Mouse (Mus musculus): ENCODE measurements around the gene Vamp3.

The Vamp3 gene

GRCm38 (mm10) chr4:151057347-151058321 lies at the start of gene Vamp3:
Vamp3 (minus strand) TSS chr4:151057963.
- DNase-seq (ENCODE audit: low read depth): peak; percentile 98

- no peak for DNase-seq (ENCODE audit: low read depth)
These were observed 48.7 kb upstream of the Vamp3 start for GRCm38 (mm10) chr4:151106468-151106867.

GRCm38 (mm10) chr4:151105886-151106285 lies 48.1 kb upstream of the Vamp3 start:
- no peak for DNase-seq (ENCODE audit: low read depth)

- no peak for DNase-seq (ENCODE audit: low read depth)
These were observed 46.4 kb upstream of the Vamp3 start for GRCm38 (mm10) chr4:151104147-151104546.

GRCm38 (mm10) chr4:151103646-151104045 lies 45.9 kb upstream of the Vamp3 start:
- DNase-seq (ENCODE audit: low read depth): no peak

GRCm38 (mm10) chr4:151097104-151097438 lies 39.3 kb upstream of the Vamp3 start:
- no peak for DNase-seq (ENCODE audit: low read depth)

- DNase-seq (ENCODE audit: low read depth): no peak
These were observed 38.8 kb upstream of the Vamp3 start for GRCm38 (mm10) chr4:151096334-151097103.

GRCm38 (mm10) chr4:151095207-151095606 lies 37.4 kb upstream of the Vamp3 start:
- DNase-seq (ENCODE audit: low read depth): peak; percentile 62

GRCm38 (mm10) chr4:151089270-151089669 lies 31.5 kb upstream of the Vamp3 start, which contains the start of gene Gm13090:
Gm13090 (plus strand) TSS chr4:151089570.
- DNase-seq (ENCODE audit: low read depth): no peak

GRCm38 (mm10) chr4:151088819-151089218 lies 31.1 kb upstream of the Vamp3 start:
- no peak for DNase-seq (ENCODE audit: low read depth)

GRCm38 (mm10) chr4:151087358-151087757 lies 29.6 kb upstream of the Vamp3 start:
- DNase-seq (ENCODE audit: low read depth): no peak

- DNase-seq (ENCODE audit: low read depth): no peak
These were observed 25.3 kb upstream of the Vamp3 start for GRCm38 (mm10) chr4:151083027-151083426.

GRCm38 (mm10) chr4:151081977-151082376 lies 24.2 kb upstream of the Vamp3 start:
- DNase-seq (ENCODE audit: low read depth): no peak

- no peak for DNase-seq (ENCODE audit: low read depth)
These were observed 23.6 kb upstream of the Vamp3 start for GRCm38 (mm10) chr4:151081355-151081754.

- no peak for DNase-seq (ENCODE audit: low read depth)
These were observed 17.1 kb upstream of the Vamp3 start for GRCm38 (mm10) chr4:151074817-151075216.

GRCm38 (mm10) chr4:151073108-151073744 lies 15.5 kb upstream of the Vamp3 start:
- peak; percentile 73 for DNase-seq (ENCODE audit: low read depth)

- DNase-seq (ENCODE audit: low read depth): peak; percentile 68
These were observed 13.2 kb upstream of the Vamp3 start for GRCm38 (mm10) chr4:151070962-151071361.

GRCm38 (mm10) chr4:151068751-151069150 lies 11.0 kb upstream of the Vamp3 start:
- peak; percentile 55 for DNase-seq (ENCODE audit: low read depth)

- DNase-seq (ENCODE audit: low read depth): no peak
These were observed 1.8 kb upstream of the Vamp3 start for GRCm38 (mm10) chr4:151059566-151059965.

GRCm38 (mm10) chr4:151058634-151059033 lies 871 bp upstream of the Vamp3 start:
- no peak for DNase-seq (ENCODE audit: low read depth)

- DNase-seq (ENCODE audit: low read depth): no peak
These were observed 6.6 kb downstream of the Vamp3 start for GRCm38 (mm10) chr4:151051162-151051561.

- DNase-seq (ENCODE audit: low read depth): no peak
These were observed 11.2 kb downstream of the Vamp3 start for GRCm38 (mm10) chr4:151046524-151046923.

Data from 416B (cell line).